Mouse (Mus musculus): ENCODE measurements around the gene 0610010F05Rik. TPM values are rescaled to one million over a fixed set of nuclear protein-coding genes. Genes with fewer than 3 reads are reported as not detected.

The 0610010F05Rik gene
- total and polyA plus RNA-seq, 2 experiments from 2014 or later = 71.8 to 130 TPM

GRCm38 (mm10) chr11:23672256-23672749, 38.9 kb upstream of the 0610010F05Rik start:
- Histone ChIP-seq H3K27me3 (ENCODE audit: insufficient read depth, low read length) (no peaks in the 10 kb centered on the region), H3K36me3 (ENCODE audit: insufficient read depth, low read length) (peaks cover 29% of the 10 kb centered on the region), H3K4me1 (ENCODE audit: insufficient read depth, low read length) (0 out of 2 replicates have a peak, but pooled peaks cover under 1% of the 10 kb centered on the region), H3K27ac (ENCODE audit: low read depth, low read length) (no peak overlapping the region), H3K4me2 (ENCODE audit: low read depth, low read length, poor library complexity, severe bottlenecking) (no peak overlapping the region), H3K9ac (replicated peaks; ENCODE audit: low read length, poor library complexity, severe bottlenecking) (no peak overlapping the region), H3K4me3 (ENCODE audit: low read depth, low read length) (no peak overlapping the region), H3K9me3 (ENCODE audit: low read length) (no peaks in the 10 kb centered on the region)
- ATAC-seq (ENCODE audit: low FRiP score) (no peak), DNase-seq (ENCODE audit: low spot score) (no peak)
- WGBS = 92% methylated on average over 4 of the region's 4 CpGs
- no peak for TF ChIP-seq CTCF (IDR thresholded peaks at IDR 0.05)

GRCm38 (mm10) chr11:23667128-23667527, 33.7 kb upstream of the 0610010F05Rik start:
- H3K27ac ChIP-seq (ENCODE audit: low read depth, low read length) = no peak overlapping the region
- peaks cover 4% of the 10 kb centered on the region for H3K4me1 ChIP-seq (ENCODE audit: insufficient read depth, low read length)
- DNase-seq (ENCODE audit: low spot score) (peak; percentile 36), ATAC-seq (ENCODE audit: low FRiP score) (no peak)
- peak overlapping the region; percentile 76 for H3K4me3 ChIP-seq (ENCODE audit: low read depth, low read length)
- H3K9me3 ChIP-seq (ENCODE audit: low read length) = no peaks in the 10 kb centered on the region
- H3K9ac ChIP-seq (replicated peaks; ENCODE audit: low read length, poor library complexity, severe bottlenecking) = 0 out of 2 replicates have a peak overlapping the region, but pooled peaks have one; percentile 64
- WGBS = 28% methylated on average over 3 of the region's 3 CpGs
- TF ChIP-seq CTCF (IDR thresholded peaks at IDR 0.05) = no peak
- H3K36me3 ChIP-seq (ENCODE audit: insufficient read depth, low read length) = no peaks in the 10 kb centered on the region; the same call in 1 of the 2 replicates
- peak overlapping the region; percentile 77 for H3K4me2 ChIP-seq (ENCODE audit: low read depth, low read length, poor library complexity, severe bottlenecking)
- H3K27me3 ChIP-seq (ENCODE audit: insufficient read depth, low read length) = no peaks in the 10 kb centered on the region

- H3K9ac ChIP-seq (replicated peaks; ENCODE audit: low read length, poor library complexity, severe bottlenecking) = peak overlapping the region; percentile 64
- no peaks in the 10 kb centered on the region for H3K27me3 ChIP-seq (ENCODE audit: insufficient read depth, low read length)
- TF ChIP-seq CTCF (IDR thresholded peaks at IDR 0.05) = no peak
- peak overlapping the region; percentile 76 for H3K4me3 ChIP-seq (ENCODE audit: low read depth, low read length)
- DNase-seq (ENCODE audit: low spot score) = no peak
- WGBS = 8% methylated on average over 5 of the region's 5 CpGs
- peaks cover 4% of the 10 kb centered on the region for H3K4me1 ChIP-seq (ENCODE audit: insufficient read depth, low read length)
- peak overlapping the region; percentile 77 for H3K4me2 ChIP-seq (ENCODE audit: low read depth, low read length, poor library complexity, severe bottlenecking)
- ATAC-seq (ENCODE audit: low FRiP score) = no peak
- H3K36me3 ChIP-seq (ENCODE audit: insufficient read depth, low read length) = no peaks in the 10 kb centered on the region
- H3K9me3 ChIP-seq (ENCODE audit: low read length) = no peaks in the 10 kb centered on the region
- H3K27ac ChIP-seq (ENCODE audit: low read depth, low read length) = peak overlapping the region; percentile 99
Observed at GRCm38 (mm10) chr11:23666526-23666925, 33.1 kb upstream of the 0610010F05Rik start.

- peak within 1 kb of the TSS; percentile 64 for H3K9ac ChIP-seq (replicated peaks; ENCODE audit: low read length, poor library complexity, severe bottlenecking)
- peak within 1 kb of the TSS; percentile 77 for H3K4me2 ChIP-seq (ENCODE audit: low read depth, low read length, poor library complexity, severe bottlenecking)
- H3K27ac ChIP-seq (ENCODE audit: low read depth, low read length) = peak within 1 kb of the TSS; percentile 99
- peak; percentile 98 for DNase-seq (ENCODE audit: low spot score)
- no peaks in the 10 kb centered on the region for H3K9me3 ChIP-seq (ENCODE audit: low read length)
- WGBS = under 1% methylated on average over 48 of the region's 49 CpGs
- ATAC-seq (ENCODE audit: low FRiP score) = peak; percentile 98
- H3K4me3 ChIP-seq (ENCODE audit: low read depth, low read length) = peak within 1 kb of the TSS; percentile 76
- H3K27me3 ChIP-seq (ENCODE audit: insufficient read depth, low read length) = no peaks in the 10 kb centered on the region
- peaks cover 4% of the 10 kb centered on the region for H3K4me1 ChIP-seq (ENCODE audit: insufficient read depth, low read length)
- peak; percentile 41 for TF ChIP-seq CTCF (IDR thresholded peaks at IDR 0.05)
- H3K36me3 ChIP-seq (ENCODE audit: insufficient read depth, low read length) = no peaks in the 10 kb centered on the region
Observed at GRCm38 (mm10) chr11:23665798-23666501, 32.5 kb upstream of the 0610010F05Rik start, which contains the start of gene Pex13. Pex13 (minus strand) TSS chr11:23665959.

GRCm38 (mm10) chr11:23665311-23665786, 31.9 kb upstream of the 0610010F05Rik start, which contains the start of gene Pus10:
Pus10 (plus strand) TSS chr11:23665674.
- no peaks in the 10 kb centered on the region for H3K9me3 ChIP-seq (ENCODE audit: low read length)
- H3K36me3 ChIP-seq (ENCODE audit: insufficient read depth, low read length) = no peaks in the 10 kb centered on the region
- peak within 1 kb of the TSS; percentile 77 for H3K4me2 ChIP-seq (ENCODE audit: low read depth, low read length, poor library complexity, severe bottlenecking)
- ATAC-seq (ENCODE audit: low FRiP score) (peak; percentile 8; the same call in 1 of the 2 replicates), DNase-seq (ENCODE audit: low spot score) (no peak)
- H3K27me3 ChIP-seq (ENCODE audit: insufficient read depth, low read length) = no peaks in the 10 kb centered on the region
- peaks cover 4% of the 10 kb centered on the region for H3K4me1 ChIP-seq (ENCODE audit: insufficient read depth, low read length)
- H3K9ac ChIP-seq (replicated peaks; ENCODE audit: low read length, poor library complexity, severe bottlenecking) = peak within 1 kb of the TSS; percentile 64
- TF ChIP-seq CTCF (IDR thresholded peaks at IDR 0.05) = no peak
- peak within 1 kb of the TSS; percentile 76 for H3K4me3 ChIP-seq (ENCODE audit: low read depth, low read length)
- under 1% methylated on average over 30 of the region's 40 CpGs for WGBS
- peak within 1 kb of the TSS; percentile 99 for H3K27ac ChIP-seq (ENCODE audit: low read depth, low read length)

- ATAC-seq (ENCODE audit: low FRiP score) (no peak), DNase-seq (ENCODE audit: low spot score) (no peak)
- no peak for TF ChIP-seq CTCF (IDR thresholded peaks at IDR 0.05)
Observed at GRCm38 (mm10) chr11:23664232-23664631, 30.8 kb upstream of the 0610010F05Rik start.

More at GRCm38 (mm10) chr11:23664232-23664631, 30.8 kb upstream of the 0610010F05Rik start:
- Histone ChIP-seq H3K4me2 (ENCODE audit: low read depth, low read length, poor library complexity, severe bottlenecking) (no peak overlapping the region), H3K4me1 (ENCODE audit: insufficient read depth, low read length) (peaks cover 4% of the 10 kb centered on the region), H3K9ac (replicated peaks; ENCODE audit: low read length, poor library complexity, severe bottlenecking) (no peak overlapping the region), H3K9me3 (ENCODE audit: low read length) (no peaks in the 10 kb centered on the region), H3K36me3 (ENCODE audit: insufficient read depth, low read length) (no peaks in the 10 kb centered on the region), H3K27ac (ENCODE audit: low read depth, low read length) (no peak overlapping the region), H3K27me3 (ENCODE audit: insufficient read depth, low read length) (no peaks in the 10 kb centered on the region), H3K4me3 (ENCODE audit: low read depth, low read length) (no peak overlapping the region)
